Mouse (Mus musculus) frontal cortex, postnatal 25 days (tissue): ENCODE results near the gene Tubgcp6.

Experiments
- DNase-seq, 2 experiments: peaks; one replicate each; pipeline ENCODE4 v3.0.0; 2022; ENCODE audit warnings: low spot score in 2 of 2

The Tubgcp6 gene

GRCm38 (mm10) chr15:89064891-89065290 is 58.0 kb downstream of the Tubgcp6 start:
- no peak for DNase-seq

DNA sequence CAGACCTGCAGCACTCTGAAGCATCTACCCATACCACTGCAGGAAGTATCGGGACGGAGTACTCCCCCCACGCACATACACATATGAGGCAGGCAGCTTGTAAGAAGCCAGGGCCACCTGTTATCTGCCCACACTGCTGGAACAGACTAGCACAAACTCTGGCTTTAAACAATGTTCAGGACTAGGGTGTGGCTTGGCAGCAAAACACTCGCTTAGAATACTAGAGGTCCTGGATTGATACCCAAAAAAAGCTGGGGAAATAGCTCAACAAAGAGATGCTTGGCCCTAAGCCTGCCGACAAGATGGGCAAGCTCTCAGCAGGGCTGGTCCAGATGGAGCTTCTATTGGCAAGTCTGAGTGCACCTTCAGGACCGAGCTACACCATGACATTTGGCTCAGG is 59.4 kb downstream of the Tubgcp6 start:
- DNase-seq, result no peak

DNA sequence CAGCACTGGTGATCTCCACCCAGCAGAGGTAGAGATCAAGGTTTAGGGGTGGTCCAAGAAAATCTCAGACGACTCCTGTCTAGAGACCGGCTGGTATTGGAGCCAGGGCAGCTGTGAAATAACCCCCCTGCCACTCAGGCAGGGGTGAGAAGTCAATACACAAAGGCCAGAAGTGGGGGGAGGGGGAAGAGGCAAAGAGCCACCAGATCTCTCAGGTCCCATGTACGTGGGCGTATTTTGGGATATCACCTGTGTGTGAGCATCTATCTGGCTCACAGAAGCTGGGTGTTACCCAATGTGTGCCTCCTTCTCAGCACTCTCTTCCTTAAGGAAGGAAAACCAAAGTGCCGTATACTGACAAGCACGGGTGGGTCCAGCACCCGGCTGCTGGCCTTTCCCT is 59.9 kb downstream of the Tubgcp6 start:
- DNase-seq, result no peak

DNA sequence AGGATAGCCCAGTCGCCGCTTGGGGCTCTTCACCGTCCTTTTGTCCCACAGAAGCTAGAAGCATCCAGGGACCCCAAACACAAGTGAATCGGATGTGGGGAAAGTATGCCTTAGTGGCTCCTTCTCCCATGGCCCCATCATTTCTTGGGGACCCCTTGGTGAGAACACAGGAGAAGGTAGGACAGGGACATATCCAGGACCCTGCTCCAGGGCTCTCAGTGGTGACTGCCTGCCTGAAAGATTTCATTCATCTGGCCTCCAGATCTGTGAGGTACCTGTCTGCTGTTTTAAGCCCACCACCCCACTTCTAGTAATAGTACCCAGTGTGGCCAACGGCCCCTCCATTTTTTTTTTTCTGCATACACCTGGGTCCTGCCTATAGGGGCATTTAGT is 60.4 kb downstream of the Tubgcp6 start:
- no peak for DNase-seq

DNA sequence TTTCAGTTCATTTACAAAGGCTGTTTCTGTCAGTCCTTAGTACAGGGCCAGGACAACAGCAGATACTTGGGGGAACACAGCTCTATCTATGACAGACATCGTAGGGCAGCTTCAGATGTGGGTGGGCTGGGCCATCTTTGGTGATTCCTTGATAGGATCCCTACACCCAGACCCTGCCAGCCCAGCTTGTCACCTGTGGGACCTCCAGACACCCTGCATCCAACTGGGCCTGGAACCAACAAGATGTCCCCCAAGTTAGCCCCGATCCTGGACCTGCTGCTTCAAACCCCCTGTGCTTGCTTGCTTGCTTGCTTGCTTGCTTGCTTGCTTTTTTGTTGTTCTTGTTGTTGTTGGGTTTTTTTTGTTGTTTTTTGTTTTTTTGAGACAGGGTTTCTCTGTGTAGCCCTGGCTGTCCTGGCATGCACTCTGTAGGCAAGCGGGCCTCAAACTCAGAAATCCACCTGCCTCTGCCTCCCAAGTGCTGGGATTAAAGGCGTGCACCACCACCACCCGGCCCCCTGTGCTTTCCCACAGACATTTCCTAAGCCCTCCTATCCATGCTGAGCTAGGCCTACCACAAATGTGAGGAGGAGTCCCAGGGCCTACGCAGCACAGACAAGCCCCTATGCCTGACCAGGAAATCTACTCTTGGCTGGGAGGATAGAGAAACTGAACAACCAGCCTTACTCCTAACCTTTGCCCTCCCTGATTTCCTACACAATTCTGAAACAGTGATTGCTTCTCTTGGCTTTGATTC is 61.0 kb downstream of the Tubgcp6 start:
- no peak for DNase-seq

GRCm38 (mm10) chr15:89060811-89061460 is 62.0 kb downstream of the Tubgcp6 start:
- DNase-seq, result peak in 1 of 2 experiments; percentile 4

DNA sequence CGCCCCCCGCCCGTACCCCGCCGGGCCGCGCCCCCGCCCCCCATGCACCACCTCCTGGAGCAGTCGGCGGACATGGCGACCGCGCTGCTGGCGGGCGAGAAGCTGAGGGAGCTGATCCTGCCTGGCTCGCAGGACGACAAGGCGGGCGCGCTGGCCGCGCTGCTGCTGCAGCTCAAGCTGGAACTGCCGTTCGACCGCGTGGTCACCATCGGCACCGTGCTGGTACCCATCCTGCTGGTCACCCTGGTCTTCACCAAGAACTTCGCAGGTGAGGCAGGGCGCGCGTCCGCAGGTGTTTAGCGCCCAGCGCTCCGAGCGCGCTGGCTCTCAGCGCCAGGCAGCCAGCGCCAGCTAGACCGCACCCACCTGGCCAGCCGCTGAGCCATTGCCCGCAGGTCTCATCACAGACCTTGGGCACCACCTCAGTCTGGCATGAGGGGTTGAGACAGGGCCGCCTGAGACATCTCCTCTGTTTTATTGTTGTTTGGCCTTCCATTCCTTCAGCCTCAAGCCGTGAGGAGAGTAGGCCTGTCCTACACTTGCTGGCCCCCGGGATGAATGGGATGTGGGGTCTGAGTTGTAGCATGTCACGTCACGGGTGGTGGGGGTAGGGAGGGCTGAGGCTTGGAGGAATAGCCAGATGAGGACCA is 62.8 kb downstream of the Tubgcp6 start:
- DNase-seq, result peak in 1 of 2 experiments; percentile 33

DNA sequence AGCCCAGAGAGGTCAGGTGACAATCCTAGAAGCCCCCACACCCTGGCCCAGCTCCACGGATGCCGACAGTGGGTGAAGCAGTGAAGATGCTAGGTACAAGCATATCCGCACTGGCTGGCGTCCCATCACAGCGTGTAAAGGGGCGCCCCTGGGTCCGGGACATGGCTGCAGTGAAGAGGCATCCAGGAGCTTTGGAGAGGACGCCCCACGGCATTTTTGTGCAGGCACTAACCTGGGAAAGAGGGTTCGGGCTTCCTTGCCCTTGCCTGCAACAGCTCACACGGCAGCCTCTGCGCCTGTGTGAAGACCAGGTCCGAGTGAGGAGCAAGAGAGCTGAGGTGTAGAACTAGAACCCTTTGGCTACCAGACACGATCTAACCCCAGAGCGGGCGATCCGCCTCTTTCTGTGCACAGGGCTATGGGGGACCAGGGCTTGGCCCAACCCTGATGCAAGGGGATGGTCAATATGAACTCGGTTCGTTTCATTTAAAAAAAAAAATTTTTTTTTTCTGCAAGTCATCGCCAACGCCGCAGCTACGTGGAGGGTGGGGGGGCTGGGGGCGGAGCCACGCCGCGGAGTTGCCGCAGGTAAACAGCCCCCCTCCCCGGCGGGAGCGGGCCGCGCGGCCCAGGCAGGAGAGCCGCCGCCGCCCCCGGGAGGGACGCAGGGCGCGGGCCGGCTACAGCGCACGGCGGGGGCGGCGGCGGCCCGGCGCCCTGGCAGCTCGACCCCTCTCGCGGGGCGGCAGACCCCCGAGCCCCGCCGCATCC is 63.6 kb downstream of the Tubgcp6 start, which contains the start of gene Panx2:
TSS of gene Panx2 (plus strand) at position 574 of the 771 bp plus-strand sequence.
- DNase-seq, result peak in 1 of 2 experiments; percentile 27

- no peak for DNase-seq
Observed at GRCm38 (mm10) chr15:89058736-89059135, 64.2 kb downstream of the Tubgcp6 start.

GRCm38 (mm10) chr15:89054666-89055065 is 68.2 kb downstream of the Tubgcp6 start:
- no peak for DNase-seq
